Mouse (Mus musculus) embryo, embryonic 10.5 days (tissue): ENCODE measurements around the gene Reln.
A peak's percentile ranks its signal among the peaks of the same experiment; 100 is the strongest.

Experiments
- DNase-seq: peaks from one replicate; pipeline ENCODE4 v3.0.0-alpha.2; 2015; ENCODE audit warnings: low spot score

Gene Reln

DNA sequence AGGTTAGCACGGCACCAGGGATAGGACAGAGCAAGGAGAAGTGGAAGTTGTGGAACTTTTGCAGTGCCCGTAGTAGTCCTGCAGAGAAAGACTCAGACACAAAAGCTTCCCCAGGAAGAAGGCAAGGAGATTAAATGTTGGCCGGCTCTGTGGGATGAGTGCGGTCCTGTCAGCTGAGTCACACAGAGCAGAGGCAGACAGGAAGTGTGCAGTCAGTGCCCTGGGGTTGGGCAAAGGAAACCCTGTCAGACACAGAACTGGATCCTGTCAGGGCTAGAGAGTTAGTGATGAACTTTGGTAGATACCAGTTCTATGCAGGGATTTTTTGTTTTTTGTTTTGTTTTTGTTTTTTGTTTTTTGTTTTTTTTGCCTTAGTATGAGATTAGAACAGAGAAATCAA lies 120.0 kb downstream of the Reln start:
- DNase-seq = no peak

GRCm38 (mm10) chr5:22223940-22224339 lies 120.6 kb downstream of the Reln start:
- DNase-seq = no peak

DNA sequence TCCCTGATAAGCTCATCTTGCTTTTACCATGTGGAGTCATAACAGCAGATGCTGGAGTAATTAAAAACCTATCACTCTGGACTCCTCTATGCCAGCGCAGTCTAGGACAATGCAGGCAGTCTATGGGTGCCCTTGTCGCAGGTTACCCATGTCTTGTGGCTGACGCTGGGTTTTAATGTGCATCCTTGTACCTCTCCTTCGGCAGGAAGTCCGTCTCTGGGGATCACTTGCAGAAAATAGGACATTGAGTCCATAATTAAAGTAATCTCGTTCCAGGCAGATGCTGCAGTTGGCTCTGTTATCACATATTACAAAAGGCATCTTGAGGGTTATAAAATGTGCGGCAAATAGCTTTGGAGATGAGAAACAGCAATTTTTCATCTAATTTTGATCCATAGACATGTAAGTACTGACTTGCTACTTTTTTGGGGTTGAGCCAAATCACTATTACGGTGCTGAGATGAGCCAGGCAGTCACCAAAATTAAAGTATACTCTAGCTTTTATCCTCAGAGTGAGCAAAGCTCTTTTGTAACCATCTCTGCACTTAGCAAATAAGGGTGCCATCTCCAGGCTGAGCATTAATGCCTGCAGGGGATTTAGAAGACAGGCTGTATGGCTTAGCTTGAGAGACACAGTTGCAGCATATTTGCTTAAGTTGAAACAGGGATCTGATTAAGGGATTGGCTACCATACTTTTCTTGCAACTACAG lies 136.0 kb downstream of the Reln start:
- DNase-seq = no peak

DNA sequence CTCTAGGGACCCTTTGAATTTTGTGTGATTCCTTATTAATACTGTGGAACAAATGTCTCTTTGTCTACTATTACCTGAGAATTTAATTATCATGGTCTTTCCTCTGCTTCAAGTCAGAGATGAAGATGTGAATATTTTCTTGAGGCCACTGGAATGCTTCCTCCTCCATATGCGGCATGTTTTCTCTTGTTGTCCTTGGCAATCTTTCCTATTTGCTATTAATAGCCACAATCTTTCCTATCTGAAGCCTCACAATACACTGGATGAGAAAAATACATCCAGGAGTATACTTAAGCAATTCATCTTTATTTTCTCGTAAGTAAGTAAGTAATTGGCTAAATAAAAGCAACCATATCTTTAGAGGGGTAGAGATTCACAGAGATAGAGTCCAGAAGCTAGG lies 146.6 kb downstream of the Reln start:
- DNase-seq = no peak

DNA sequence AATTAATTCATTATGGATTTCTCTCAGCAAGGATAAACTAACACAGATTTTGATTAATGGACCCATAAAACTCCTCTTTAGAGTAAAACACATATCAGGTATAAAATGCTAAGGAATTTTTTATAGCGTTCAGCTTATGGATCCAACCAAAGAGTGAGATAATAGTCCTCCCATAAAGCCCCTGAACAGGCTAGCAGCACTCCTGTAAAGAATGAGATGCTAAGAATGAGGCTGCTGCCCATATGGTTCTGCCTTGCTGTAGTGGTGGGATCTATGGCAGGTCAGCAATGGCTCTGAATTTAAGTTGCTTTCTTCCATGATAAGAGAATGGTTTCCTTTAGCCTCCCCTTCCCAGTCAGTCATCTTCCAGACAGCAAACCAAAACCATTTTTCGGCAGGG lies 147.6 kb downstream of the Reln start:
- no peak for DNase-seq

DNA sequence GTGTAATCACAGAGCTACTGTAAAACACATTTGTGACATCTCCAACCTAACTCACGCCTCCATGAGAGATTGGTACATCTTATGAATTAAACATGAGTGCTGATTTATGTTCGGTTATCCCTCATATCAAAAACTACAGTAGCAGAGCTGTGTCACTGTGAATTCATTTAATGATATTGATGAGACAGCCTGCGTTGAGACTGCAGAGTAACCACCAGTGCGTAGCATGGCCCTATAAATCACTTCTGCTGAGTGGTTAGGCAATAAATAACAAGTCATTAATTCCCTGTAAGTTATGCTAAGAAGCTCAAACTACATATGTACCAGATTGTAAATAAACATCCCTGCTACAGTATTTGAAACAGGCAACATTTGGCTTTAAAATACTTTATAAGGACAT lies 148.0 kb downstream of the Reln start:
- no peak for DNase-seq

GRCm38 (mm10) chr5:22195352-22195941 lies 149.1 kb downstream of the Reln start:
- DNase-seq = no peak

- no peak for DNase-seq
Measured at GRCm38 (mm10) chr5:22191784-22192183, 152.7 kb downstream of the Reln start.

- no peak for DNase-seq
Measured at GRCm38 (mm10) chr5:22190333-22190732, 154.2 kb downstream of the Reln start.

DNA sequence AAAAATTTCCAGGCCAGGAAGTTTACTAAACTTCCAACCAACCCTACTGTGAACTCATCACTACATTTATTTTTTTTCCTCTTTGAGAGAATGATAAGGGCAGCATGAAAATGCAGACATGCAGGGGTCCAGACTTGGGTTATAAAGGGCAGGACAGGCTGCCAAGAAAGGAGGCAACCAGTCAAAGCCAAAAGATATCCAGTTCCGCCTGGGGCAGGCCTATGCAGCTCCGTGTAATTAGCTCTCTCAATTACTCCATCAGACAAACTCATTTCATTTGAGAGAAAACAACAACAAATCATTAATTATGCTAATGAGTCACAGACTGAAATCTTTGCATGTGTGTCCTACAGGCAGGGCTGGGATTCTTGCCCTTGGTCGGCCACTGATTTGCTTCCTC lies 156.9 kb downstream of the Reln start:
- DNase-seq = no peak

DNA sequence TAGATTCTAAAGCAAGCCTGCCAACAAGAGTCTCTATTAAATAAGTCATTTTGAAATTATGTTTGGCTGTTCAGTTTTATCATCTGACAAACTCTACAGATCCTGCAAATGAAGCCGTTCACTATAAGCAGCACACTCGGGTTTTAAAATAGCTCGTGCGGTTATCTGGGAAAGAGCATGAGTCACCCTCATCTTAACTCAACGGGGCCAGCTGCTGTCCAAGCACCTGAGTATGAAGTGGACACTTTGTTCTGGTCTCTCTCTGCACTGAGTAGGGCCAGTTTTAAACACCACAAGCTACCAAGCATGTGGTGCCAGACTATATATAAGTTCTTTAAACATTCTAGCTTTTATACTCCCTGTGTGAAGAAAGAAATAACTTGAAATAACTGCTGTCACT lies 168.0 kb downstream of the Reln start:
- DNase-seq = no peak

- no peak for DNase-seq
Measured at GRCm38 (mm10) chr5:22171336-22171735, 173.2 kb downstream of the Reln start.

DNA sequence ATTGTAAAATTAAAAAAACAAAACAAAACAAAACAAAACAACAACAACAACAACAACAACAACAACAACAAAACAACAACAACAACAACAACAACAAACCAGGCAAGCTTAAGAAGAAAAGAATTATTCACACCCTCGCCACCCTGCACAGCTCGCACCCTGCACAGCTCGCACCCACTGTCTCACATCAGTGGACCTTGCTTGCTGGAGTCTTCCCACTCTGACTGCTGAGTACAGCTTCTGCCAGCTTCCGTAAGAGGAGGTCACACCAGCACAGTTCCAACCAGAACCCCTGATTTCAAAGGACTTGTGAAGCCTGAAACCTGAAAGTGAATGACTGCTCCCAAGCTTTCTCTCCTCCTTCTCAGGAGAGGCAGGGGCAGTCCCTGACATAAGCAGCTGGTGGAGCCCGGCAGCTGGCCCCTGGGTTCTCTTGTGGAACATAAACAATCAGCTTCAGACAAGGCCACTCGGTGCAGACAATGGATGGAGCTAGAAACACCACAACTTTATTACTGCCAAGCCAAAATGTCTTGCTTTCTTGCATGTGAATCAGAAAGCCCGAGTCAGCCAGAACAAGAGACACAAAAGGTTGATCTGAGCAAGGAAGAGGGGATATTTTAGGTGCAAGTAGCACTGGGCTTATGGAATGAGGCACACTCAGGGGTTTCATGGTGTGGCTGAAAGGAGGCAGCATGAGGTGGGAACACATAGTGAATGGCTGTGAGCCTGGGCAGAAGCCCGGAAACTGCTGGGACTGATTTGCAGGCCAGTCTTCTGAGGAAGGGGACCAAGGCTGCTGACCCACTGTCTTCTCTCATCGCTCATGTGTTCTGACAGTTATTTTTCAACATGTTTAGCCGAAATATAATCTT lies 180.2 kb downstream of the Reln start:
- peak; percentile 70 for DNase-seq

DNA sequence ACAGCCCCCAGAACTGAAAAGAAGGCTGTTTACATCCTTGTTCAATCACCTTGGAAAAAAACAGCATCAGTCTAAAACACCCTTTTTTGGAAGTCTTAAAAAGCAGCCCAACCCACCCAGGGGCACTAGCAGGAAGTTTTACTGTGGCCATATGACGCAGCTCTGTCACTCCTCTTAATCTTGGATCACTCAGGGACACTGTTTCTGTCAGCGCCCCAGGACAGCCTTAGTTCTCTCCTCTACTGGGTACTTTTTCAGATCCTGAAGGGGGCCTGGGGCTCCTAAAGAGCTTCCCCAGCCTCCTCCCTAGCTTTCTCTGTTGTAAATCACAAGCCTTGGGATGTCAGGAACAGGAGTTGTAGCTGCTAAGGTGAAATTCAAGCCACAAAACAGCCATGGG lies 183.6 kb downstream of the Reln start:
- DNase-seq = peak; percentile 46

- no peak for DNase-seq
Measured at GRCm38 (mm10) chr5:22158754-22159153, 185.7 kb downstream of the Reln start.

- no peak for DNase-seq
Measured at GRCm38 (mm10) chr5:22153601-22154000, 190.9 kb downstream of the Reln start.

- DNase-seq = no peak
Measured at GRCm38 (mm10) chr5:22141821-22142220, 202.7 kb downstream of the Reln start.

GRCm38 (mm10) chr5:22139015-22139414 lies 205.5 kb downstream of the Reln start:
- no peak for DNase-seq

- no peak for DNase-seq
Measured at GRCm38 (mm10) chr5:22134402-22134801, 210.1 kb downstream of the Reln start.

DNA sequence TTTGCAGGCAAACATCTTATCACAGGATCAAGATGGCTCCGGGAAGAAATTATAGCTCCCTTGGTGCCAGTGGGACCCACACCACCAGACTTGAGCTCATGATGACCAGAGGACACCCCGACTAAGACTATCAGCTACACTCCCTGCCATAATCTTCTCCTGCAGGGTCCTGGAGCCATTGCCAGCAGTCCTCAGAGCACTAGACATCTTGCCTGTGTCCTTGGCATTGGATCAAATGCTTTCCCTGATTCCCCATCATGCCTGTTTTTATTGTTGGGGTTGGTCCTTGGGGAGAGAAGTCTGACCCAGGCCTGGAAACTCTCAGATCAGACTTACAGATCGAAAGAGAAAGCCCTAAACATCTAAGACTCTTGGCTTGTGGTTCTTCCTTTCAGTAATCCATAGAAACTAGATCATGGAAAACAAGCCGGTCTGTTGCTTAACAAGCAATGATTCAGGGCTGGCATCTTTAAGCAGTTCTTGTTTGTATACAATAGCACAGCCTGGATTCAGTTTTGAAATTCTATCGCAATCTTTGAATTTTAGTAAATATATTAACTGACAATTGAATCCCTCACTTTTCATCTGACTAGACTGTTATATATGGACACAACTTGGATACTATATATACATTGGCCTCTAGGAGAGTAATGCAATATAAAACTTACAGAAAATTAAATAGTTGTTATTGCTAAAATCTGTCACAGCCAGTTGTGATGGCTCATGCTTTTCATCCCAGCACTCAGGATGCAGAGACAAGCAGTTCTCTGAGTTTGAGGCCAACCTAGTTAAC lies 212.6 kb downstream of the Reln start:
- no peak for DNase-seq

- DNase-seq = no peak
Measured at GRCm38 (mm10) chr5:22127583-22127982, 216.9 kb downstream of the Reln start.

GRCm38 (mm10) chr5:22119296-22119695 lies 225.2 kb downstream of the Reln start:
- DNase-seq = no peak
